Mouse (Mus musculus) heart, embryonic 14.5 days (tissue): ENCODE data around the gene Cipc. TPM values are rescaled to one million over a fixed set of nuclear protein-coding genes. Genes with fewer than 3 reads are reported as not detected.

Experiments used
- ATAC-seq: fragments of 200-750 bp; cut with Nextera tagmentation; 2 replicates; pipeline ENCODE4 v1.8.0; 2017; ENCODE audit warnings: low read depth, moderate TSS enrichment; ENCODE audit not compliant: insufficient number of reproducible peaks, insufficient read depth, low FRiP score
- H3K27ac ChIP-seq, 2 experiments: fragments of 200-500 bp in 1 of 2; fragments of 300-500 bp in 1 of 2; sonication (generic) in 1 of 2; replicated peaks in 1 of 2; 2 replicates each; pipeline ENCODE4 v1.5.1; 2012 to 2014; ENCODE audit warnings: low read depth in 2 of 2, low read length in 2 of 2, control low read depth in 1 of 2, mild to moderate bottlenecking in 1 of 2, mixed read lengths in 1 of 2; ENCODE audit not compliant: control insufficient read depth in 1 of 2, insufficient read depth in 1 of 2
- H3K27me3 ChIP-seq: fragments of 300-500 bp; sonication (generic); 2 replicates; pipeline ENCODE4 v1.6.1; 2014; ENCODE audit warnings: mild to moderate bottlenecking, low read length, control low read depth; ENCODE audit not compliant: control insufficient read depth, insufficient read depth
- H3K36me3 ChIP-seq: fragments of 300-500 bp; sonication (generic); 2 replicates; pipeline ENCODE4 v1.6.1; 2014; ENCODE audit warnings: mild to moderate bottlenecking, control low read depth, low read length, mixed read lengths; ENCODE audit not compliant: control insufficient read depth, insufficient read depth
- H3K4me1 ChIP-seq, 2 experiments: fragments of 200-500 bp in 1 of 2; fragments of 300-500 bp in 1 of 2; sonication (generic) in 1 of 2; 2 replicates each; pipeline ENCODE4 v1.6.1; 2012 to 2014; ENCODE audit warnings: low read length in 2 of 2, control low read depth in 1 of 2, mixed read lengths in 1 of 2; ENCODE audit not compliant: control insufficient read depth in 2 of 2, insufficient read depth in 2 of 2
- H3K4me2 ChIP-seq: fragments of 300-500 bp; sonication (generic); 2 replicates; pipeline ENCODE4 v1.6.1; 2014; ENCODE audit warnings: mild to moderate bottlenecking, low read length
- H3K4me3 ChIP-seq, 2 experiments: fragments of 200-500 bp in 1 of 2; fragments of 300-500 bp in 1 of 2; sonication (generic) in 1 of 2; 2 replicates each; pipeline ENCODE4 v1.5.1; 2012 to 2014; ENCODE audit warnings: low read length in 2 of 2, mild to moderate bottlenecking in 2 of 2, control low read depth in 1 of 2, low read depth in 1 of 2, moderate library complexity in 1 of 2; ENCODE audit not compliant: control insufficient read depth in 1 of 2, insufficient read depth in 1 of 2
- H3K9ac ChIP-seq: fragments of 300-500 bp; sonication (generic); 2 replicates; pipeline ENCODE4 v1.6.1; 2014; ENCODE audit warnings: mild to moderate bottlenecking, low read length
- H3K9me3 ChIP-seq: fragments of 300-500 bp; sonication (generic); 2 replicates; pipeline ENCODE4 v1.6.1; 2016; ENCODE audit warnings: low read length, control low read depth; ENCODE audit not compliant: control insufficient read depth
- WGBS: fragments of 180-500 bp; shearing (Covaris S2); extraction: QIAGEN DNeasy Blood & Tissue Kit; methylation state at CpG from one replicate; pipeline ENCODE4 v1.1.7; 2014; 5-methylcytosine and 5-hydroxymethylcytosine counted together
- polyA plus RNA-seq: library from polyadenylated mRNA; unstranded; fragments of >200 nt; fragmentation: Nextera tagmentation; extraction: Ambion mirVana; gene quantifications from 2 replicates; pipeline ENCODE4 v1.2.1, GENCODE M21; 2014

The Cipc gene
- polyA plus RNA-seq, 1 experiment from 2014 or later = 26.6 TPM

DNA sequence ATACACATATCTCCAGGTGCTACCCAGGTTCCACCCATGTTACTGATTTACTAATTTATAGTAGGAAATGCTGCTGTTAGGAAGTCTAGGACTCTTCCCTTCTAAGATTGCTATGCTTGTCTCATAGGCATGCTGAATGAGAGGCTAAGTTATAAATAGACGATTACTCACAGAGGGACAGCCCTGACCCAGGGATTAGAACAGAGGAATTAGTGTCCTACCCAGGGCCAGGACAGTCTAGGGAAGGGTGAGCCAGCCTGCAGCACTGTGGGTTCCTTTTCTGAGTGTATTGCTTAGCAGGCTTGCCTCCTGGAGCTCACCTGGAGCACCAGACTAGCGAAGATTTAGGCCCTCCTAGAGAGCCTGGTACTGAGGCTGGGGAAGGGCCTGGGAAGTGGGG lies 9.1 kb downstream of the Cipc start:
- H3K4me1 ChIP-seq = peaks cover 5 to 16% of the 10 kb centered on the region in 2 experiments
- no peaks in the 10 kb centered on the region for H3K27me3 ChIP-seq
- peaks cover 75% of the 10 kb centered on the region for H3K36me3 ChIP-seq
- 54% methylated on average over 2 of the region's 2 CpGs for WGBS
- ATAC-seq = peak; percentile 89
- H3K9ac ChIP-seq = peak overlapping the region; percentile 57
- peak overlapping the region; percentile 84 to 87 for H3K27ac ChIP-seq
- H3K4me3 ChIP-seq = no peak overlapping the region
- H3K9me3 ChIP-seq = no peaks in the 10 kb centered on the region
- H3K4me2 ChIP-seq = no peak overlapping the region

DNA sequence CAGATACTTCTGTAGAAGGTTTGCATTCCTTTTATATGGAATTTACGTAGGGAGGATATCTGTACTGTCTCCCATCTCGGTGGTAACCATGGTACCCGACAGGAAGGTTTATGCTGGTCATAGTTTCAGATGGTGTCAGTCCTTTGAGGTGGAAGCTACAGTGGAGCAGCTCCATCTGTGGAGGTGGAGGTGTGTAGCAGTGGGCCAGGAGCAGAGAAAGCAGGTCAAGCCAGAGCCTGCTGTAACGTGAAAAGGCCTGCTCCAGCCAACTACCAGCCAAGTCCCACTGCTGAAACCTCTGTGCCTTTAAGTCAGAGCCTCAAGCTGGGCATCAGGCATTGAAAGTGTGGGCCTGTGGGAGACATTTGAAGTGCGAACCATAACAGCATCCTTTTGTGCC lies 11.7 kb downstream of the Cipc start:
- Histone ChIP-seq H3K4me2 (no peak overlapping the region), H3K4me3 (no peak overlapping the region), H3K27me3 (no peaks in the 10 kb centered on the region), H3K4me1 (peaks cover 5 to 16% of the 10 kb centered on the region in 2 experiments), H3K27ac (no peak overlapping the region), H3K9me3 (no peaks in the 10 kb centered on the region), H3K36me3 (peaks cover 89% of the 10 kb centered on the region), H3K9ac (no peak overlapping the region)
- 89% methylated on average over 5 of the region's 5 CpGs for WGBS
- ATAC-seq = no peak

DNA sequence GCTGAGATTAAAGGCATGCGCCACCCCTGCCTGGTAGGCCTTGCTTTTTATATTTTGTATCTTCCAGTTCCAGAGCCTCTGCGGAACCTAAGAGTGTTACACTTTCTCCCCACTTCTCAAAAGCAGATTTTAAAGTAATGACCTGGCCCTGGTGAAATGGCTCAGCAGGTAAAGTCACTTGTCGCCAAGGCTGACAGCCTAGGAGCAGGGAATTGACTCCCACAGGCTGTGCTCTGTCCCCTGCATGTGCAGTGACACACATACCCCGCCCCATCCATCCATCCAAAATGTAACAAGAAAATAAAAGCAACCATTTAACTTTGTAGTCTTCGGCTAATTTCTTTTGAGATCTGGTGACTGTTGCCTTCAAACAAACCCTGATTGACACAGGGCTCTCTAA lies 12.8 kb downstream of the Cipc start:
- no peak overlapping the region for H3K4me2 ChIP-seq
- no peaks in the 10 kb centered on the region for H3K9me3 ChIP-seq
- H3K27ac ChIP-seq = no peak overlapping the region
- no peak overlapping the region for H3K4me3 ChIP-seq
- peaks cover 5 to 16% of the 10 kb centered on the region in 2 experiments for H3K4me1 ChIP-seq
- peaks cover 89% of the 10 kb centered on the region for H3K36me3 ChIP-seq
- 96% methylated on average over 5 of the region's 5 CpGs for WGBS
- H3K27me3 ChIP-seq = no peaks in the 10 kb centered on the region
- no peak overlapping the region for H3K9ac ChIP-seq
- ATAC-seq = no peak

DNA sequence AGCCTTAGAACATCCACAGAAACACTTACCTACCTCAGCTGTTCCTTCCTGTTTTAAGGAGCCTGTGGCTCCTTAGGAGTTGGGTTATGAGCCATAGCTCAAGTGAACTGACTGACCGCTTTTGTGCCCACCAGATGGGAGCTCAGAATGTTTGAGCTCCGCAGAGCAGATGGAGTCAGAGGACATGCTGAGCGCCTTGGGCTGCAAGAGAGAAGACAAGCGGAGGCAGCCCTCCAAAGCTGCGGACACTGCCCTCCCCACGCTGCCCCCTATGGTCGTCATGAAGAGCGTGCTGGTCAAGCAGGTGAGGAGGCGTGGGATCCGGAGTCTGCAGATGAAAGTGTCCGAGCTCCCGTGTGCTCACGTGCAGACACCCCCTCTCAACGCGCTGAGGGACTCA lies 13.3 kb downstream of the Cipc start:
- H3K9ac ChIP-seq = no peak overlapping the region
- H3K4me1 ChIP-seq = peaks cover 5 to 16% of the 10 kb centered on the region in 2 experiments
- ATAC-seq = no peak
- H3K36me3 ChIP-seq = peaks cover 90% of the 10 kb centered on the region
- no peak overlapping the region for H3K4me3 ChIP-seq
- no peaks in the 10 kb centered on the region for H3K27me3 ChIP-seq
- 86% methylated on average over 15 of the region's 15 CpGs for WGBS
- H3K27ac ChIP-seq = no peak overlapping the region
- H3K9me3 ChIP-seq = no peaks in the 10 kb centered on the region
- H3K4me2 ChIP-seq = no peak overlapping the region

DNA sequence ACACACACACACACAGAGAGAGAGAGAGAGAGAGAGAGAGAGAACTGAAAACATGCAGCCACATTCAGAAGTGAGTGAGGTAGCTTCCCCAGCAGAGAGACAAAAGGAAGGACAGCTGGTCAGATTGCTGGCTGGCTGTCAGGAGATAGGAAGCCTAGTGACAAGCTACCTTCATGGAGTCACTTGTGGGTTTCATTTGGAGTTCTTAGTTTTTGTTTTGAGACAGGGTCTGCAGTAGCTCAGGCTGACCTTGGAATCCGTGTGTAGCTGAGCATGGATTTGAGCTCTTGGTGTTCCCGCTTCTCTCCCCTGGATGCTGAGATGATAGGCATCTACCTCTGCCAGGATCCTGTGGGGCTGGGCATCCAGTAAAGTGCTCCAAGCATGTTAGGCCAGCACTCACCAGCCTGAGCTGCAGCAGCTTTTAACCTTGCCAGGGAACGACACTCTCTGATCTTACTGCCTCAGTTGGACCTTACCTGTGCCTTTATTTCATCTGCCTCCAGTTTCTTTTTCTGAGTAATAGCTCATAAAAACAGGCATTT lies 14.0 kb downstream of the Cipc start:
- no peak overlapping the region for H3K9ac ChIP-seq
- no peak overlapping the region for H3K4me2 ChIP-seq
- H3K4me1 ChIP-seq = peaks cover 5 to 8% of the 10 kb centered on the region in 2 experiments
- H3K4me3 ChIP-seq = no peak overlapping the region
- H3K27ac ChIP-seq = no peak overlapping the region
- ATAC-seq = no peak
- H3K36me3 ChIP-seq = peaks cover 92% of the 10 kb centered on the region
- no peaks in the 10 kb centered on the region for H3K27me3 ChIP-seq
- 86% methylated on average over 3 of the region's 3 CpGs for WGBS
- no peaks in the 10 kb centered on the region for H3K9me3 ChIP-seq

DNA sequence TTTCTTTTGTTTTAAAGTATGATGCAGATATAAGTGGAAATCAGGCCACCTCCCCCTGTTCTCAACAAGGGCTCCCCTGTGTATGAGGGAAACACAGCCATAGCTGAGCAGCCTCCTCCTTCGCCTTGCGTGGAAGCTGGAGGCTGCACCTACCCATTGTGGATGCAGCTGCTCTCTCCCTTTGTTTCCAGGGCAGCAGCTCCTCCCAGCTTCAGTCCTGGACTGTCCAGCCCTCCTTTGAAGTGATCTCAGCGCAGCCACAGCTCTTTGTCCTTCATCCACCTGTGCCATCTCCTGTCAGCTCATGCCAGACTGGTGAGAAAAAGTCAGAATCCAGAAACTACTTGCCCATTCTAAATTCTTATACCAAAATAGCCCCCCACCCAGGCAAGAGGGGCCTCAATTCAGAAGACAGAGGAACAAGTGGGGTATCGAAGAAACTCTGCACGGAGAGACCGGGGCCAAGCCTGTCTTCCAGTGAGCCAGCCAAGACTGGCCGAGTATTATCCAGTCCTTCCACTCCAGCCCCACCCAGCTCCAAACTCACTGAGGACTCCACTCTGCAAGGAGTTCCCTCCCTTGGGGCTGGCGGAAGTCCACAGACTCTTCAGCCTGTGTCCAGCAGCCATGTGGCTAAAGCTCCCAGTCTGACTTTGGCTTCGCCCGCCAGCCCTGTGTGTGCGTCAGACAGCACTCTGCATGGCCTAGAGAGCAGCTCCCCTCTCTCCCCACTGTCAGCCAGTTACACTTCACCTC lies 14.9 kb downstream of the Cipc start:
- H3K9ac ChIP-seq = no peak overlapping the region
- H3K27me3 ChIP-seq = no peaks in the 10 kb centered on the region
- H3K27ac ChIP-seq = no peak overlapping the region
- peaks cover 86% of the 10 kb centered on the region for H3K36me3 ChIP-seq
- 85% methylated on average over 11 of the region's 11 CpGs for WGBS
- H3K4me1 ChIP-seq = no peaks in the 10 kb centered on the region
- no peaks in the 10 kb centered on the region for H3K9me3 ChIP-seq
- no peak overlapping the region for H3K4me3 ChIP-seq
- ATAC-seq = no peak
- no peak overlapping the region for H3K4me2 ChIP-seq

DNA sequence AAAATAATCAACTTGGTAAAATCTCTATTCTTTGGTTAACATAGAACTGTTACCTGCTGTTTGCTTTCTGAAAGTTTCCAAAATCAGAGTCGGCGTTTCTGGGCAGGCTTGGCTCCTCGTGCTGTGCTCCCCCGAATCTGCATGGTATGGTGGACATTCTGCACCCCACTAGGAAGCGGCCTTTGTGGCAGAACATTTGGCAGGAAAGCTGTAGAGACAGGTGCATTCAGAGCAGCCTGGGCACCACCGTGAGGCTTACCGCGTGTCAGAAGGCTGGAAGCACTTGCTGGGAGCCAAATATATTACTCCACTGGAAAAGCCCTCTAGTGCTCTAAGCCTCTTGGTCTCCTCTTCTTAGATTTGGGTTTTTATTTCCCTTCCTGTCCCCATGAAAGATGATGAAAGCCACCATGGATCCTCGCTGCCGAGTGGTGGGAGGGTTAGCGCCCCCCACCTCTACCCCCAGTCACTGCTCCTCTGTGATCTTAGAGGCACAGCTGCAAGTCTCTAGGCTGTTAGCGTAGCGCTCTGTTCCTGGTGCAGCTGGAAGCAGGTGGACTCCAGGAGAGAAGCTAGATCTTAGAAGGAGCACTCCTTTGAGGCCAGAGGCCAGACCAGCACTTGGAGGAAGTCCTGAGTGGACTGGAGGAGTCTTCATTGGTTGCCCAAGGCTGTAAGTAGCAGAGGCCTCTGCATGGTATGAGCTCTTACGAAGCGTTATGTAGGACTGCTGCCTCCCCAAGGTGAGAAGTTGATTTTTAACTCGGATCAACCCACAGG lies 17.6 kb downstream of the Cipc start:
- Histone ChIP-seq H3K36me3 (peaks cover 67% of the 10 kb centered on the region), H3K27me3 (no peaks in the 10 kb centered on the region), H3K9ac (no peak overlapping the region), H3K9me3 (no peaks in the 10 kb centered on the region), H3K4me3 (no peak overlapping the region), H3K4me1 (peaks cover 14 to 15% of the 10 kb centered on the region in 2 experiments), H3K4me2 (no peak overlapping the region), H3K27ac (no peak overlapping the region)
- 89% methylated on average over 16 of the region's 16 CpGs for WGBS
- ATAC-seq = no peak
